Mouse (Mus musculus) neural tube, embryonic 10.5 days (tissue): ENCODE data around the gene Grip1.

Experiments
- DNase-seq: peaks from one replicate; pipeline ENCODE4 v3.0.0-alpha.2; 2017; ENCODE audit warnings: low spot score; ENCODE audit errors: extremely low spot score

Gene Grip1

DNA sequence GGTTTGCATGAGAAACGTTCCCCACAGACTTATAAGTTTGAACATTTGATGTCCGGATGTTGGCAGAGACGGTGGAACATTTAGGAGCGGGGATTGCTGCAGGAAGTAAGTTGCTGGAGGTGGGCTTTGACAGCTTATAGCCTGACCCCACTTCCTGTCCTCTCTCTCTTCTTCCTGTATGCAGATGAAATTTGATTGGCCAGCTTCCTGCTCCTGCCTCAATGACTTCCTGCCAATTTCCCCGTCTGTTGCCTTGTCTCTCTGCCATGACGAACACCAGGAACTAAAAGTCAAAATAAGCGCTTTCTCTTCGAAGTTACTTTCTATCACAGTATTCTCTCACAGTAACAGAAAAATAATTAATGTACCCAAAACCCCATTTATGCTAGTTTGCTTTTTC is 289.1 kb downstream of the Grip1 start:
- no peak for DNase-seq

DNA sequence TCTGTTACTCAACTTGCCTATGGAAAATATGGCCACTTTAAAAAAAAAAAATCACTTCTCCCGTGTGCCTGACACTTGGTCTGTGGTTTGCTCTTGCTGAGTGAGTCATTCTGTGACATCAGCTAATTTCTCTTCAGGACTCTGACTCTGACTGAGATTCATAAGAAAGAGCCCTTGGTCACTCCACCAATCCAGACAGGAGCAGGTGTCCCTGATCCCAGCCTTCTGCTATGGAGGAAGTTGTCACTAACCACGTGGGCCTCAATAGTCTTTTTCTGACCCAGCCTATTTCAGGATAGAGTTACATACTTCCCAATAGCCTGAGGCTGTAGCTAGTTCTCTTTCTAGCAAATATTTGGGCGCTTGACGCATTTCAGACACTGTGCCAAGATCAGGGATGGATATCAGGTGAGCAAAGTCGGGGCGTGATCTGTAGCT is 298.8 kb downstream of the Grip1 start:
- DNase-seq: no peak

GRCm38 (mm10) chr10:119756271-119756670 is 302.6 kb downstream of the Grip1 start:
- no peak for DNase-seq

GRCm38 (mm10) chr10:119757219-119757618 is 303.6 kb downstream of the Grip1 start:
- DNase-seq: no peak

- no peak for DNase-seq
Measured at GRCm38 (mm10) chr10:119761451-119762367, 308.1 kb downstream of the Grip1 start.

DNA sequence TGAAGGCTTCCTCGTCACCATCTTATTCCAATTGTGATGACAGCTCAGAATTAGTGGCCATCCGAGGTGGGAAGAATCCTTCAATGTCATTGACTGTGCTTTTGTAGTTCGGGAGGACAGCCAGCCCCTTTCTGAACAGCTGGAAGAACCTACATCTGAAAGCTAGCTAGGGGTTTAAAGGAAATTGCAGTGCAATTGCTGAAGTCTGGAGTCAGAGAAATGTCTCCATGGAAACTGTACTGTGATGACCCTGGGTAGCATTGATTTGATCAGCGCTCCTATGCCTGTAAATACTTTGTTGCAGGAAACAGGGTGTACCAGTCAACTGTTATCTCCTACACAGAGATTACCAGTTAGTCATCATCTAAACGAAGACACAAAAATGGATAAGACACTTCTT is 325.2 kb downstream of the Grip1 start:
- no peak for DNase-seq

- no peak for DNase-seq
Measured at GRCm38 (mm10) chr10:119779657-119780056, 326.0 kb downstream of the Grip1 start.

GRCm38 (mm10) chr10:119790507-119790906 is 336.9 kb downstream of the Grip1 start:
- no peak for DNase-seq

DNA sequence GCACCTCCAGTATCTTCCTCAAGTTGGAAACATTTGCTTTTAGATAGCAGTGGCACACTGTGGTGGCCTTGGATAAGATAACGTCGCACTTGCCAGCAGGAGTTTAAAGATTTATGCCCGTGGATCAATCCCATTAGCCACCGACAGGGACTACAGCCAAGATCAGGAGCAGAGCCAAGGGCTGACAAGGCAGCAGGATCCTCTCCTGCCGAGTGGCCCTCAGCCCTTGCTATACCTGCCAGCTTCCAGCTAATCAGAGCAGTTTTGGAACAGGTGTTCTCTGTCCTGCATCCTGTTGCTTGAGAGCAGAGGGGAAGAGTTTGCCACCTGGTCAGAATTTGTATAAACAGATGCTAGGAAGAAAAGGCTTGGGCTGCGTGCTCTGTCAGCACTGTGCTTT is 348.8 kb downstream of the Grip1 start:
- DNase-seq: no peak

GRCm38 (mm10) chr10:119803633-119804422 is 350.2 kb downstream of the Grip1 start:
- peak; percentile 44 for DNase-seq

GRCm38 (mm10) chr10:119804423-119804814 is 350.8 kb downstream of the Grip1 start:
- no peak for DNase-seq

DNA sequence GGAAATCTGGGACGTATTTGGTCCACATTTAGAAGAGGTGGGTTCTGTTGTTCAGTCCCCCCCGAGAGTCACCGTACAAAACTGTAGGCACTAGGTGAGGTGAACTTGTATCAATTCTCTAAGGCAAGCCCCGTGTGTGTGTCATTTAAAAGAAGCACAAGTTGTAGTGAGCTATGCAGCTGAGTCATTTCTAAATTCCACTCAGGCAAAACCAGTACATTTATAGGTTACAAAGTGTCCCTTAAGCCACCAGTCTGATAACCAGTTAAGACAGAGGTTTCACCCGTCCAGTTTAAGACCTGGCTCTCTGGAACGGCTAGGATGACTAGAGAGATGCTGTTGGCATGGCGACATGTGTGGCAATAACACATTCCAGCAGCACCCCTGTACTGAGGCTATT is 351.5 kb downstream of the Grip1 start:
- no peak for DNase-seq

- no peak for DNase-seq
Measured at GRCm38 (mm10) chr10:119806151-119806550, 352.5 kb downstream of the Grip1 start.

DNA sequence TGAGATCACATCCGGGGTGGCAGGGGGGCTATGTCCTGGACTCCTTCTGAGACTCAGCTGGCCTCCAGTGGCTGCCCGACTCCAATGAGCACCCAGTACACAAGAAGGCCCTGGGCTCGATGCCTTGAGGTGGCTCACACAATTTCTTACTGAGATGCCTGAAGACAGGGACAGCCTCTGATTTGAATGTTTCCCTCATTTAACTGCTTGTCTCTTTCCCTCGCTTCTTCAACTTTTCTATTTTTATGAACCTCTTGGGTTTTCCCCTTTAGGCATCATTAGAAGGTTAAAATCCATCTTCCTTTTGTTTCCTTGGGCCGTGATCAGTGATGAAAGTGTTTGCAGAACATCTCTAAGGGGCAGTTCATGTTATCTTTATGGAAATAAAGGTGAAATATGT is 354.8 kb downstream of the Grip1 start:
- no peak for DNase-seq

GRCm38 (mm10) chr10:119814087-119814486 is 360.5 kb downstream of the Grip1 start:
- DNase-seq: no peak

DNA sequence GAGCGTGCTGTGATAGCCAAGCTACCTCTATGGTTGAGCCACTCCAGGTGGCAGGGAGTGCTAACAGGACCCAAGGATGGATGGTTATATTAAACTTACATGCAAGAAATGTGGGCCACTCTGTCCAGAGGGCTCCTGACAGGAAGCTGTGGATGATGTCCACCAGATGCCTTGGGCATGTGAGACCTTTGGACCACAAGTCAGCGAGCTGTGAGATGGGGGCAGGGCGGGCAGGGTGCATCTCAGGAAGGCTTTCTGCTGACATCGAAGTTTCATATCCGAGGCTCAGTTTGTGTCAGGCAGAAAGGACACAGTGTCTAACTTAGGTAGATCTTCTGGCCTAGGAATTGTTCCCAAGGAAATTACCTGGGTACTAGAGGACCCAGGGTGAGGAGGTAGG is 362.4 kb downstream of the Grip1 start:
- DNase-seq: no peak

GRCm38 (mm10) chr10:119818381-119818780 is 364.8 kb downstream of the Grip1 start:
- no peak for DNase-seq

DNA sequence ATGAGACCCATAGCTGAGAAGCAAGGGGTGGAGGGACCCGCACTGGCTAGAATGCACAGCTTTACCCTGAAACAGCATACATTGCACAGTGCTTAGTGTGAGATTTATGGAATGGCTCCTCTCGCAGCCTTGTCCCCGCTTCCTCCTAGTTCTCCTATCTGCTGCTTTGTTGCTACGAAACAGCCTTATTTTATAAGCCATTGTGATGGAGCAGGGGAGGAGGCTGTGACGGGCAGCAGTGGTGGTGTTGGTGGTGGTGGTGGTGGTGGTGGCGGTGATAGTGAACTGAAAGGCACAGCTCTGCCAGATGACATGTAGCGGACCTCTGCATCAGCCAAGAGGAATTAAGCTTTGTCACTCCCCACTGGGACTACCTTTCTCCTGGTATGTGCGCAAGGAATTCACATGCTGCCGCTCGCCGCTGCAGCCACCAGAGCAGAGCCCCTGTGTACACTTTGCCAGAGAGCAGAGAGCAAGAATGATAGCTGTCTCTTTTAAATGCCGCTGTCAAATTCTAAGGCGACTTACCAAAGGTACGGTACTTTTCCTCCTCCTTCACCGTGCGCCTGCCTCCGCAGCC is 365.6 kb downstream of the Grip1 start:
- no peak for DNase-seq

- DNase-seq: no peak
Measured at GRCm38 (mm10) chr10:119819740-119820139, 366.1 kb downstream of the Grip1 start.

GRCm38 (mm10) chr10:119820428-119820827 is 366.8 kb downstream of the Grip1 start:
- no peak for DNase-seq

GRCm38 (mm10) chr10:119823691-119824090 is 370.1 kb downstream of the Grip1 start:
- no peak for DNase-seq

- no peak for DNase-seq
Measured at GRCm38 (mm10) chr10:119824521-119824920, 370.9 kb downstream of the Grip1 start.
